Mouse (Mus musculus) limb, embryonic 11.5 days (tissue): ENCODE measurements around the gene Dmrtc2. TPM values are rescaled to one million over a fixed set of nuclear protein-coding genes. Genes with fewer than 3 reads are reported as not detected.

Experiments
- ATAC-seq: fragments of 200-750 bp; cut with Nextera tagmentation; 2 replicates; pipeline ENCODE4 v1.8.0; 2017; ENCODE audit warnings: low read depth; ENCODE audit not compliant: insufficient number of reproducible peaks, low FRiP score, low TSS enrichment
- DNase-seq: peaks from one replicate; pipeline ENCODE4 v3.0.0-alpha.2; 2015; ENCODE audit warnings: low spot score
- H3K27ac ChIP-seq: fragments of 300-500 bp; sonication (generic); replicated peaks from 2 replicates; pipeline ENCODE4 v1.5.1; 2014; ENCODE audit warnings: low read depth, mild to moderate bottlenecking, low read length
- H3K27me3 ChIP-seq: fragments of 300-500 bp; sonication (generic); 2 replicates; pipeline ENCODE4 v1.6.1; 2014; ENCODE audit warnings: mild to moderate bottlenecking, low read length, mixed read lengths; ENCODE audit not compliant: control insufficient read depth, insufficient read depth
- H3K36me3 ChIP-seq: fragments of 300-500 bp; sonication (generic); 2 replicates; pipeline ENCODE4 v1.6.1; 2014; ENCODE audit warnings: mild to moderate bottlenecking, low read length, moderate library complexity, mixed read lengths; ENCODE audit not compliant: control insufficient read depth, insufficient read depth
- H3K4me1 ChIP-seq: fragments of 300-500 bp; sonication (generic); 2 replicates; pipeline ENCODE4 v1.6.1; 2014; ENCODE audit warnings: low read length, mixed read lengths; ENCODE audit not compliant: control insufficient read depth, insufficient read depth
- H3K4me2 ChIP-seq: fragments of 300-500 bp; sonication (generic); 2 replicates; pipeline ENCODE4 v1.6.1; 2014; ENCODE audit warnings: low read depth, mild to moderate bottlenecking, moderate library complexity; ENCODE audit not compliant: severe bottlenecking
- H3K4me3 ChIP-seq: fragments of 300-500 bp; sonication (generic); 2 replicates; pipeline ENCODE4 v1.5.1; 2014; ENCODE audit warnings: low read depth, low read length
- H3K9ac ChIP-seq: fragments of 300-500 bp; sonication (generic); 2 replicates; pipeline ENCODE4 v1.6.1; 2014; ENCODE audit warnings: mild to moderate bottlenecking, low read length
- H3K9me3 ChIP-seq: fragments of 300-500 bp; sonication (generic); 2 replicates; pipeline ENCODE4 v1.6.1; 2016; ENCODE audit warnings: low read length; ENCODE audit not compliant: control insufficient read depth
- WGBS: fragments of 180-500 bp; shearing (Covaris S2); extraction: QIAGEN DNeasy Blood & Tissue Kit; methylation state at CpG from one replicate; pipeline ENCODE4 v1.1.7; 2014; 5-methylcytosine and 5-hydroxymethylcytosine counted together
- polyA plus RNA-seq: library from polyadenylated mRNA; unstranded; fragments of >200 nt; fragmentation: Nextera tagmentation; extraction: Ambion mirVana; gene quantifications from 2 replicates; pipeline ENCODE4 v1.2.1, GENCODE M21; 2014

Gene Dmrtc2
- polyA plus RNA-seq, 1 experiment from 2014 or later = not detected

DNA sequence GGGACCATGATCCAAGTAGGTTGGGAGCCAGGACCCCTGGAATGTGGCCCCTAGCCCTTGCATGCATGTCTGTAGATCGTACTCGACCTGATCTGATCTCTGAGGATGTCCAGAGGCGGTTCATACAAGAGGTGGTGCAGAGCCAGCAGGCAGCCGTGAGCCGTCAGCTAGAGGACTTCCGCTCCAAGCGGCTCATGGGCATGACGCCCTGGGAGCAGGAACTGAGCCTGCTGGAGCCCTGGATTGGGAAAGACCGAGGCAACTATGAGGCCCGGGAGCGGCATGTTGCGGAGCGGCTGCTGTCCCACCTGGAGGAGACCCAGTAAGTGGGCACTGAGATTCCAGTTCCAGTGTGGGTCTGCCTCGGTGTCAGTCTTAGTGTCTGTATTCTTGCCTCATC, 42.6 kb downstream of the Dmrtc2 start:
- no peak overlapping the region for H3K4me3 ChIP-seq
- H3K27me3 ChIP-seq = no peaks in the 10 kb centered on the region
- no peaks in the 10 kb centered on the region for H3K9me3 ChIP-seq
- no peak overlapping the region; the same call in 1 of the 2 replicates for H3K9ac ChIP-seq
- peaks cover 11% of the 10 kb centered on the region for H3K36me3 ChIP-seq
- no peak for DNase-seq
- peaks cover 4% of the 10 kb centered on the region for H3K4me1 ChIP-seq
- no peak overlapping the region for H3K27ac ChIP-seq
- ATAC-seq = no peak
- H3K4me2 ChIP-seq = no peak overlapping the region
- 95% methylated on average over 14 of the region's 14 CpGs for WGBS

DNA sequence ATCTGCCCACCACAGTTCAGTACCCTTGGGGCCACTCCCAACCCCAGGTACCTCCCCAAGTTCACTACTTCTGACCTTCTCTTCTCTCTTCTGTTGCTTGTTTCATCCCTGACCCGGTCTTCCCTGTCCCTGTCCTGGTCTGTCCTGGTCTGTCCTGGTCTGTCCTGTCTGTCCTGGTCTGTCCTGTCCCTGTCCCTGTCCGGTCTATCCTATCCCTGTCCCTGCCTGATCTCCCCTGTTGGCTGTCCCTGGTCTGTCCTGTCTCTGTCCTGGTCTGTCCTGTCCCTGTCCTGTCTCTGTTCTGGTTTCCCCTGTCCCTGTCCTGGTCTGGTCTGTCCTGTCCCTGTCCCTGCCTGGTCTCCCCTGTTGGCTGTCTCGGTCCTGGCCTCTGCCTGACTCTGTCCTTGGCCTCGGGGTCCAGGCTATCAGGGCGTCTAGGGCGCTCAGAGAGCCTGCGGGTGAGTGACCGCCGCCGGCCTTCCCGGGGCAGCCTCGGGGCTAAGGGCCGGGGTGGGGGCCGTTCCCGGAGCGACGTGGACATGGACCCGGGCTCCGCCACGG, 49.0 kb downstream of the Dmrtc2 start:
- ATAC-seq (peak; percentile 37; the same call in 1 of the 2 replicates), DNase-seq (no peak)
- WGBS = 90% methylated on average over 20 of the region's 20 CpGs
- Histone ChIP-seq H3K27ac (no peak overlapping the region), H3K27me3 (no peaks in the 10 kb centered on the region), H3K36me3 (peaks cover 39% of the 10 kb centered on the region), H3K9ac (no peak overlapping the region), H3K9me3 (no peaks in the 10 kb centered on the region), H3K4me1 (no peaks in the 10 kb centered on the region), H3K4me2 (no peak overlapping the region), H3K4me3 (no peak overlapping the region)

DNA sequence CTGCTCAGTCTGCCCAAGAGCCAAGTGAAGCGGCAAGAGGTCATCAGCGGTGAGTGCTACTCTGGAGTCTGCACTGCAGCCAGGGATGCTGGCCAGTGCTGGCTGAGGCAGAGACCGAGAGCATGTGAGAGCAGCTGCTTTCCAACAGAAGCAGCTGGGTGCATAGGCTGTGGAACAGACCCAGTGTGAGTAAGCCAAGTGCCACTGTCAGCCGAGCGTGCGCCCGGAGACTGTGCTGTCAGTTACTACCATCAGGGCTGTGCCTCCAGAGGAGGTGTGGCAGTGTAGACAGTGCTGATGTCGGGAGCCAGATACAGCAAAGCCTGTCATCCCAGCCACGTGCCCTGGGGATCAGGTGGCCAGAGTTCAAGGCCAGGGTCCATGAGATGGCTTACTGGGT, 49.9 kb downstream of the Dmrtc2 start:
- WGBS = 89% methylated on average over 9 of the region's 9 CpGs
- H3K27me3 ChIP-seq = no peaks in the 10 kb centered on the region

More for the DNA sequence above, 49.9 kb downstream of the Dmrtc2 start:
- Histone ChIP-seq H3K27ac (no peak overlapping the region), H3K36me3 (peaks cover 46% of the 10 kb centered on the region), H3K4me3 (no peak overlapping the region), H3K4me1 (no peaks in the 10 kb centered on the region), H3K9ac (no peak overlapping the region), H3K4me2 (no peak overlapping the region), H3K9me3 (no peaks in the 10 kb centered on the region)
- DNase-seq = no peak
- no peak for ATAC-seq

Other genes starting within 250 kb of the Dmrtc2 start
- gene Lypd3, start 233.5 kb upstream of the Dmrtc2 start, polyA plus RNA-seq = 1.7 and 2.8 TPM in 2 replicates
- gene Tex101, start 193.4 kb upstream of the Dmrtc2 start, polyA plus RNA-seq = not detected in 2 replicates
- gene BC049730, start 160.8 kb upstream of the Dmrtc2 start, polyA plus RNA-seq = not detected in 2 replicates
- gene Gm4763, start 143.1 kb upstream of the Dmrtc2 start, polyA plus RNA-seq = not detected in 2 replicates
- gene Cd177, start 109.7 kb upstream of the Dmrtc2 start, polyA plus RNA-seq = not detected in 2 replicates
- 0.24 TPM in 1 of 2 replicates, not detected in the other for gene Ceacam10, start 92.9 kb upstream of the Dmrtc2 start, polyA plus RNA-seq
- 20.0 and 22.1 TPM in 2 replicates for gene Gm9844, start 7.8 kb upstream of the Dmrtc2 start, polyA plus RNA-seq
- gene Lypd4, start 116 bp upstream of the Dmrtc2 start, polyA plus RNA-seq = not detected in 2 replicates
- gene Rps19, start 14.3 kb downstream of the Dmrtc2 start, polyA plus RNA-seq = 2,245 and 2,332 TPM in 2 replicates
- 0.30 and 0.56 TPM in 2 replicates for gene Cd79a, start 27.3 kb downstream of the Dmrtc2 start, polyA plus RNA-seq
- 69.9 and 84.4 TPM in 2 replicates for gene Arhgef1, start 32.9 kb downstream of the Dmrtc2 start, polyA plus RNA-seq
- not detected in 2 replicates for gene Gm4881, start 74.4 kb downstream of the Dmrtc2 start, polyA plus RNA-seq
- gene Rabac1, start 102.7 kb downstream of the Dmrtc2 start, polyA plus RNA-seq = 78.1 and 81.4 TPM in 2 replicates
- 0.13 and 0.23 TPM in 2 replicates for gene Atp1a3, start 135.9 kb downstream of the Dmrtc2 start, polyA plus RNA-seq
- gene Grik5, start 202.3 kb downstream of the Dmrtc2 start, polyA plus RNA-seq = 9.7 and 10.0 TPM in 2 replicates
- gene Zfp574, start 202.5 kb downstream of the Dmrtc2 start, polyA plus RNA-seq = 28.1 and 30.1 TPM in 2 replicates